Mouse (Mus musculus) embryonic facial prominence, embryonic 13.5 days (tissue): ENCODE results near the gene Hint3. TPM values are rescaled to one million over a fixed set of nuclear protein-coding genes. Genes with fewer than 3 reads are reported as not detected.

Source experiments
- ATAC-seq: fragments of 200-750 bp; cut with Nextera tagmentation; 2 replicates; pipeline ENCODE4 v1.8.0; 2017; ENCODE audit warnings: low read depth; ENCODE audit not compliant: insufficient number of reproducible peaks, insufficient read depth, low FRiP score, low TSS enrichment
- H3K27ac ChIP-seq: fragments of 300-500 bp; sonication (generic); 2 replicates; pipeline ENCODE4 v1.5.1; 2015; ENCODE audit warnings: moderate library complexity, mild to moderate bottlenecking, inconsistent platforms
- H3K27me3 ChIP-seq: fragments of 300-500 bp; sonication (generic); 2 replicates; pipeline ENCODE4 v1.6.1; 2015; ENCODE audit warnings: mild to moderate bottlenecking, inconsistent platforms
- H3K36me3 ChIP-seq: fragments of 300-500 bp; sonication (generic); 2 replicates; pipeline ENCODE4 v1.6.1; 2015; ENCODE audit warnings: mild to moderate bottlenecking, inconsistent platforms
- H3K4me1 ChIP-seq: fragments of 300-500 bp; sonication (generic); 2 replicates; pipeline ENCODE4 v1.6.1; 2015; ENCODE audit warnings: inconsistent platforms
- H3K4me2 ChIP-seq: fragments of 300-500 bp; sonication (generic); 2 replicates; pipeline ENCODE4 v1.6.1; 2015; ENCODE audit warnings: moderate library complexity, mild to moderate bottlenecking, inconsistent platforms
- H3K4me3 ChIP-seq: fragments of 300-500 bp; sonication (generic); 2 replicates; pipeline ENCODE4 v1.5.1; 2015; ENCODE audit warnings: mild to moderate bottlenecking, inconsistent platforms
- H3K9ac ChIP-seq: fragments of 300-500 bp; sonication (generic); 2 replicates; pipeline ENCODE4 v1.6.1; 2015; ENCODE audit warnings: mild to moderate bottlenecking, inconsistent platforms
- H3K9me3 ChIP-seq: fragments of 300-500 bp; sonication (generic); 2 replicates; pipeline ENCODE4 v1.6.1; 2016; ENCODE audit warnings: inconsistent platforms
- WGBS: fragments of 180-500 bp; shearing (Covaris S2); methylation state at CpG from one replicate; pipeline ENCODE4 v1.1.7; 2015; ENCODE audit warnings: mixed read lengths; 5-methylcytosine and 5-hydroxymethylcytosine counted together
- polyA plus RNA-seq: library from polyadenylated mRNA; unstranded; fragments of >200 nt; fragmentation: Nextera tagmentation; extraction: Ambion mirVana; gene quantifications from 2 replicates; pipeline ENCODE4 v1.2.1, GENCODE M21; 2015

Gene Hint3
- polyA plus RNA-seq, 1 experiment from 2014 or later: 17.7 TPM

- WGBS: 45% methylated on average over 1 of the region's 1 CpGs
- H3K4me1 ChIP-seq: no peaks in the 10 kb centered on the region
- ATAC-seq: no peak
- no peak overlapping the region for H3K4me3 ChIP-seq
- H3K4me2 ChIP-seq: no peak overlapping the region
- no peaks in the 10 kb centered on the region for H3K27me3 ChIP-seq
- no peak overlapping the region for H3K27ac ChIP-seq
- no peak overlapping the region for H3K9ac ChIP-seq
- H3K36me3 ChIP-seq: no peaks in the 10 kb centered on the region
- no peaks in the 10 kb centered on the region for H3K9me3 ChIP-seq
Measured at GRCm38 (mm10) chr10:30627548-30627947, 1.9 kb downstream of the Hint3 start.

- no peak for ATAC-seq
- H3K4me1 ChIP-seq: no peaks in the 10 kb centered on the region
- WGBS: 56% methylated on average over 5 of the region's 5 CpGs
- no peak overlapping the region for H3K9ac ChIP-seq
- H3K9me3 ChIP-seq: no peaks in the 10 kb centered on the region
- H3K27ac ChIP-seq: no peak overlapping the region
- H3K4me2 ChIP-seq: no peak overlapping the region
- no peaks in the 10 kb centered on the region for H3K27me3 ChIP-seq
- H3K4me3 ChIP-seq: no peak overlapping the region
- no peaks in the 10 kb centered on the region for H3K36me3 ChIP-seq
Measured at GRCm38 (mm10) chr10:30624161-30625019, 5.0 kb downstream of the Hint3 start.

- H3K9me3 ChIP-seq: no peaks in the 10 kb centered on the region
- H3K4me3 ChIP-seq: no peak overlapping the region
- ATAC-seq: no peak
- no peaks in the 10 kb centered on the region for H3K4me1 ChIP-seq
- H3K36me3 ChIP-seq: no peaks in the 10 kb centered on the region
- H3K9ac ChIP-seq: no peak overlapping the region
- H3K27me3 ChIP-seq: no peaks in the 10 kb centered on the region
- H3K27ac ChIP-seq: no peak overlapping the region
- H3K4me2 ChIP-seq: no peak overlapping the region
Measured at GRCm38 (mm10) chr10:30622928-30623327, 6.5 kb downstream of the Hint3 start.

- H3K36me3 ChIP-seq: no peaks in the 10 kb centered on the region
- 42% methylated on average over 3 of the region's 3 CpGs for WGBS
- no peaks in the 10 kb centered on the region for H3K27me3 ChIP-seq
- H3K4me3 ChIP-seq: peak overlapping the region; percentile 62
- no peak for ATAC-seq
- H3K27ac ChIP-seq: peak overlapping the region; percentile 95
- H3K9me3 ChIP-seq: no peaks in the 10 kb centered on the region
- H3K4me2 ChIP-seq: peak overlapping the region; percentile 72
- peak overlapping the region; percentile 80; the same call in 1 of the 2 replicates for H3K9ac ChIP-seq
- H3K4me1 ChIP-seq: peaks cover 3% of the 10 kb centered on the region
Measured at GRCm38 (mm10) chr10:30618918-30619210, 10.6 kb downstream of the Hint3 start.

GRCm38 (mm10) chr10:30618091-30618917 is 11.1 kb downstream of the Hint3 start:
- Histone ChIP-seq H3K9ac (peak overlapping the region; percentile 80), H3K4me1 (peaks cover 3% of the 10 kb centered on the region), H3K4me2 (peak overlapping the region; percentile 72), H3K27me3 (no peaks in the 10 kb centered on the region), H3K36me3 (no peaks in the 10 kb centered on the region), H3K9me3 (no peaks in the 10 kb centered on the region), H3K4me3 (peak overlapping the region; percentile 62), H3K27ac (peak overlapping the region; percentile 95)
- peak; percentile 100 for ATAC-seq
- WGBS: 1% methylated on average over 49 of the region's 49 CpGs

GRCm38 (mm10) chr10:30613039-30613438 is 16.4 kb downstream of the Hint3 start:
- no peak for ATAC-seq
- Histone ChIP-seq H3K4me2 (no peak overlapping the region), H3K27ac (no peak overlapping the region), H3K27me3 (no peaks in the 10 kb centered on the region), H3K9me3 (no peaks in the 10 kb centered on the region), H3K36me3 (peaks cover 4% of the 10 kb centered on the region; the same call in 1 of the 2 replicates), H3K4me1 (peaks cover 3% of the 10 kb centered on the region), H3K9ac (no peak overlapping the region), H3K4me3 (no peak overlapping the region)
- 82% methylated on average over 4 of the region's 4 CpGs for WGBS

GRCm38 (mm10) chr10:30609614-30610013 is 19.8 kb downstream of the Hint3 start:
- Histone ChIP-seq H3K27me3 (no peaks in the 10 kb centered on the region), H3K9me3 (no peaks in the 10 kb centered on the region), H3K4me2 (no peak overlapping the region), H3K4me3 (no peak overlapping the region), H3K36me3 (peaks cover 4% of the 10 kb centered on the region; the same call in 1 of the 2 replicates), H3K27ac (no peak overlapping the region), H3K9ac (no peak overlapping the region), H3K4me1 (no peaks in the 10 kb centered on the region)
- ATAC-seq: no peak

GRCm38 (mm10) chr10:30608109-30608508 is 21.3 kb downstream of the Hint3 start:
- ATAC-seq: no peak
- peaks cover 4% of the 10 kb centered on the region; the same call in 1 of the 2 replicates for H3K36me3 ChIP-seq
- no peaks in the 10 kb centered on the region for H3K27me3 ChIP-seq
- H3K27ac ChIP-seq: no peak overlapping the region
- no peak overlapping the region for H3K4me2 ChIP-seq
- no peaks in the 10 kb centered on the region for H3K9me3 ChIP-seq
- 68% methylated on average over 2 of the region's 2 CpGs for WGBS
- H3K4me1 ChIP-seq: no peaks in the 10 kb centered on the region
- no peak overlapping the region for H3K4me3 ChIP-seq
- H3K9ac ChIP-seq: no peak overlapping the region

GRCm38 (mm10) chr10:30600542-30600966 is 28.9 kb downstream of the Hint3 start, which contains the start of gene Trmt11:
Gene Trmt11, minus strand, starts transcription at chr10:30600749.
- Histone ChIP-seq H3K4me1 (peaks cover 14% of the 10 kb centered on the region), H3K4me3 (peak within 1 kb of the TSS; percentile 84), H3K27ac (peak within 1 kb of the TSS; percentile 86), H3K27me3 (no peaks in the 10 kb centered on the region), H3K9me3 (no peaks in the 10 kb centered on the region), H3K36me3 (peaks cover 14% of the 10 kb centered on the region), H3K4me2 (peak within 1 kb of the TSS; percentile 65), H3K9ac (peak within 1 kb of the TSS; percentile 89)
- under 1% methylated on average over 25 of the region's 28 CpGs for WGBS
- peak; percentile 92 for ATAC-seq

GRCm38 (mm10) chr10:30600094-30600534 is 29.3 kb downstream of the Hint3 start:
- H3K4me1 ChIP-seq: peaks cover 14% of the 10 kb centered on the region
- H3K4me3 ChIP-seq: peak overlapping the region; percentile 84
- peak; percentile 71 for ATAC-seq
- H3K27ac ChIP-seq: peak overlapping the region; percentile 86
- H3K4me2 ChIP-seq: peak overlapping the region; percentile 65
- no peaks in the 10 kb centered on the region for H3K9me3 ChIP-seq
- H3K36me3 ChIP-seq: peaks cover 18% of the 10 kb centered on the region
- peak overlapping the region; percentile 89 for H3K9ac ChIP-seq
- no peaks in the 10 kb centered on the region for H3K27me3 ChIP-seq
- under 1% methylated on average over 27 of the region's 27 CpGs for WGBS

- Histone ChIP-seq H3K27me3 (no peaks in the 10 kb centered on the region), H3K27ac (no peak overlapping the region), H3K36me3 (peaks cover 44% of the 10 kb centered on the region), H3K4me1 (no peaks in the 10 kb centered on the region), H3K4me2 (no peak overlapping the region), H3K9me3 (no peaks in the 10 kb centered on the region), H3K4me3 (no peak overlapping the region), H3K9ac (no peak overlapping the region)
- ATAC-seq: no peak
- WGBS: 71% methylated on average over 5 of the region's 5 CpGs
Measured at GRCm38 (mm10) chr10:30587037-30587436, 42.4 kb downstream of the Hint3 start.
